Mouse (Mus musculus) spleen, adult 2 months (tissue): ENCODE measurements around the gene Vps13d. TPM values are rescaled to one million over a fixed set of nuclear protein-coding genes. Genes with fewer than 3 reads are reported as not detected.

Experiments used
- DNase-seq, 2 experiments: peaks; one replicate each; pipeline versions ENCODE4 v3.0.0 to v3.0.0-alpha.2; 2012 to 2021; ENCODE audit warnings: low spot score in 2 of 2, low read depth in 1 of 2
- H3K27ac ChIP-seq: fragments of 200-500 bp; 2 replicates; pipeline ENCODE4 v1.5.1; 2012; ENCODE audit warnings: low read length, inconsistent platforms; ENCODE audit not compliant: insufficient read depth
- H3K27me3 ChIP-seq: fragments of 200-500 bp; 2 replicates; pipeline ENCODE4 v1.6.1; 2012; ENCODE audit warnings: mild to moderate bottlenecking, moderate library complexity, low read length, inconsistent platforms; ENCODE audit not compliant: control insufficient read depth, insufficient read depth
- H3K36me3 ChIP-seq: fragments of 200-500 bp; 2 replicates; pipeline ENCODE4 v1.6.1; 2012; ENCODE audit warnings: mild to moderate bottlenecking, low read length, inconsistent platforms; ENCODE audit not compliant: control insufficient read depth, insufficient read depth
- H3K4me1 ChIP-seq: fragments of 200-500 bp; 2 replicates; pipeline ENCODE4 v1.6.1; 2011; ENCODE audit warnings: inconsistent platforms; ENCODE audit not compliant: control insufficient read depth, insufficient read depth, insufficient read length
- H3K4me3 ChIP-seq: fragments of 200-500 bp; 2 replicates; pipeline ENCODE4 v1.5.1; 2011; ENCODE audit warnings: mild to moderate bottlenecking, inconsistent platforms; ENCODE audit not compliant: insufficient read depth, insufficient read length; ENCODE audit errors: extremely low read depth
- CTCF ChIP-seq: fragments of 200-500 bp; IDR thresholded peaks from 2 replicates; pipeline ENCODE4 v1.5.1; 2011; ENCODE audit warnings: mild to moderate bottlenecking, inconsistent platforms; ENCODE audit not compliant: insufficient read depth, insufficient read length, insufficient replicate concordance; ENCODE audit errors: extremely low read depth
- POLR2A ChIP-seq: fragments of 200-500 bp; IDR thresholded peaks from 2 replicates; pipeline ENCODE4 v1.6.1; 2011; ENCODE audit warnings: low read depth, low read length, inconsistent platforms
- WGBS: fragments of 180-500 bp; shearing (Covaris S2); methylation state at CpG from one replicate; pipeline ENCODE4 v1.1.7; 2018; 5-methylcytosine and 5-hydroxymethylcytosine counted together
- polyA plus RNA-seq: library from polyadenylated mRNA; depleted of rRNA; stranded (reverse); fragments of >200 nt; gene quantifications from 2 replicates; pipeline ENCODE4 v1.2.3, GENCODE M21; 2012

Gene Vps13d
- polyA plus RNA-seq, 1 experiment = 12.1 TPM

- Histone ChIP-seq H3K27me3 (no peaks in the 10 kb centered on the region), H3K4me1 (no peaks in the 10 kb centered on the region), H3K36me3 (peaks cover 38% of the 10 kb centered on the region), H3K27ac (no peak overlapping the region), H3K4me3 (no peak overlapping the region)
- TF ChIP-seq POLR2A (no peak), CTCF (no peak)
- WGBS = 87% methylated on average over 6 of the region's 6 CpGs
- DNase-seq = no peak
Observed at GRCm38 (mm10) chr4:145105319-145105718, 89.5 kb downstream of the Vps13d start.

GRCm38 (mm10) chr4:145104917-145105316 lies 89.9 kb downstream of the Vps13d start:
- DNase-seq = no peak
- TF ChIP-seq POLR2A (no peak), CTCF (no peak)
- H3K36me3 ChIP-seq = peaks cover 37% of the 10 kb centered on the region
- 88% methylated on average over 2 of the region's 2 CpGs for WGBS
- H3K27me3 ChIP-seq = no peaks in the 10 kb centered on the region
- H3K27ac ChIP-seq = no peak overlapping the region
- H3K4me1 ChIP-seq = no peaks in the 10 kb centered on the region
- H3K4me3 ChIP-seq = no peak overlapping the region

GRCm38 (mm10) chr4:145103617-145104016 lies 91.2 kb downstream of the Vps13d start:
- Histone ChIP-seq H3K4me1 (no peaks in the 10 kb centered on the region), H3K36me3 (peaks cover 33% of the 10 kb centered on the region), H3K4me3 (no peak overlapping the region), H3K27ac (no peak overlapping the region), H3K27me3 (no peaks in the 10 kb centered on the region)
- DNase-seq = no peak
- TF ChIP-seq CTCF (no peak), POLR2A (no peak)

GRCm38 (mm10) chr4:145101823-145102718 lies 92.7 kb downstream of the Vps13d start:
- H3K27me3 ChIP-seq = no peaks in the 10 kb centered on the region
- H3K4me1 ChIP-seq = no peaks in the 10 kb centered on the region
- H3K36me3 ChIP-seq = peaks cover 31% of the 10 kb centered on the region
- 91% methylated on average over 6 of the region's 6 CpGs for WGBS
- no peak overlapping the region for H3K27ac ChIP-seq
- TF ChIP-seq CTCF (no peak), POLR2A (no peak)
- DNase-seq = no peak
- H3K4me3 ChIP-seq = no peak overlapping the region

- WGBS = 61% methylated on average over 6 of the region's 6 CpGs
- H3K27ac ChIP-seq = no peak overlapping the region
- H3K36me3 ChIP-seq = peaks cover 21% of the 10 kb centered on the region
- no peaks in the 10 kb centered on the region for H3K27me3 ChIP-seq
- no peaks in the 10 kb centered on the region for H3K4me1 ChIP-seq
- no peak overlapping the region for H3K4me3 ChIP-seq
- no peak for TF ChIP-seq CTCF
- TF ChIP-seq POLR2A = no peak
- DNase-seq = peak in 1 of 2 experiments; percentile 21
Observed at GRCm38 (mm10) chr4:145099853-145100252, 95.0 kb downstream of the Vps13d start.

- Histone ChIP-seq H3K4me3 (no peak overlapping the region), H3K4me1 (no peaks in the 10 kb centered on the region), H3K27me3 (no peaks in the 10 kb centered on the region), H3K36me3 (peaks cover 16% of the 10 kb centered on the region; the same call in 1 of the 2 replicates), H3K27ac (no peak overlapping the region)
- no peak for DNase-seq
- 82% methylated on average over 1 of the region's 1 CpGs for whole genome bisulfite sequencing
- no peak for TF ChIP-seq POLR2A
- no peak for TF ChIP-seq CTCF
Observed at GRCm38 (mm10) chr4:145099344-145099743, 95.5 kb downstream of the Vps13d start.

GRCm38 (mm10) chr4:145097974-145098373 lies 96.8 kb downstream of the Vps13d start:
- Histone ChIP-seq H3K27ac (no peak overlapping the region), H3K4me3 (no peak overlapping the region), H3K36me3 (peaks cover 13% of the 10 kb centered on the region; the same call in 1 of the 2 replicates), H3K4me1 (no peaks in the 10 kb centered on the region), H3K27me3 (no peaks in the 10 kb centered on the region)
- 97% methylated on average over 3 of the region's 3 CpGs for WGBS
- TF ChIP-seq CTCF (no peak), POLR2A (no peak)
- DNase-seq = no peak
